Mouse (Mus musculus): ENCODE data around the gene Oprd1. TPM values are rescaled to one million over a fixed set of nuclear protein-coding genes. Genes with fewer than 3 reads are reported as not detected.

Oprd1 gene
- polyA plus RNA-seq, 1 experiment, result 0.09 TPM

- no peak overlapping the region for H3K4me3 ChIP-seq (ENCODE audit: insufficient read depth, poor library complexity, severe bottlenecking)
- no peaks in the 10 kb centered on the region for H3K36me3 ChIP-seq (ENCODE audit: control insufficient read depth, insufficient read depth)
- peaks cover 63% of the 10 kb centered on the region for H3K27me3 ChIP-seq (ENCODE audit: control insufficient read depth, insufficient read depth, insufficient read length)
- no peaks in the 10 kb centered on the region for H3K79me2 ChIP-seq (ENCODE audit: control insufficient read depth, insufficient read depth)
- no peaks in the 10 kb centered on the region for H3K79me3 ChIP-seq (ENCODE audit: low read depth)
- TF ChIP-seq USF1 (IDR thresholded peaks at IDR 0.05; ENCODE audit: low read depth) (no peak), MAX (IDR thresholded peaks at IDR 0.05) (no peak), MYOG (IDR thresholded peaks at IDR 0.05; ENCODE audit: control insufficient read depth, extremely low read depth, insufficient read length) (no peak), FOSL1 (IDR thresholded peaks at IDR 0.05; ENCODE audit: insufficient read depth, low read length, poor library complexity, severe bottlenecking) (no peak), CEBPB (IDR thresholded peaks at IDR 0.05; ENCODE audit: low read depth) (no peak)
- H3ac ChIP-seq (ENCODE audit: control insufficient read depth, insufficient read length, low read depth), result no peak overlapping the region
These were observed 30.7 kb downstream of the Oprd1 start for GRCm38 (mm10) chr4:132113411-132114095.

- Histone ChIP-seq H3K79me2 (ENCODE audit: control insufficient read depth, insufficient read depth) (no peaks in the 10 kb centered on the region), H3K36me3 (ENCODE audit: control insufficient read depth, insufficient read depth) (no peaks in the 10 kb centered on the region), H3K27me3 (ENCODE audit: control insufficient read depth, insufficient read depth, insufficient read length) (peaks cover 58% of the 10 kb centered on the region), H3K79me3 (ENCODE audit: low read depth) (no peaks in the 10 kb centered on the region), H3K4me3 (ENCODE audit: insufficient read depth, poor library complexity, severe bottlenecking) (no peak overlapping the region), H3ac (ENCODE audit: control insufficient read depth, insufficient read length, low read depth) (no peak overlapping the region)
- TF ChIP-seq MAX (IDR thresholded peaks at IDR 0.05), result no peak
These were observed 33.1 kb downstream of the Oprd1 start for GRCm38 (mm10) chr4:132111227-132111626.

GRCm38 (mm10) chr4:132108221-132108620 lies 36.1 kb downstream of the Oprd1 start:
- Histone ChIP-seq H3K79me3 (ENCODE audit: low read depth) (no peaks in the 10 kb centered on the region), H3K36me3 (ENCODE audit: control insufficient read depth, insufficient read depth) (no peaks in the 10 kb centered on the region), H3K27me3 (ENCODE audit: control insufficient read depth, insufficient read depth, insufficient read length) (peaks cover 47% of the 10 kb centered on the region), H3K4me3 (ENCODE audit: insufficient read depth, poor library complexity, severe bottlenecking) (no peak overlapping the region), H3K79me2 (ENCODE audit: control insufficient read depth, insufficient read depth) (no peaks in the 10 kb centered on the region), H3ac (ENCODE audit: control insufficient read depth, insufficient read length, low read depth) (no peak overlapping the region)
- TF ChIP-seq USF1 (IDR thresholded peaks at IDR 0.05; ENCODE audit: low read depth) (no peak), MAX (IDR thresholded peaks at IDR 0.05) (no peak), MYOD1 (IDR thresholded peaks at IDR 0.05; ENCODE audit: control insufficient read depth, insufficient read length, low read depth) (no peak), CEBPB (IDR thresholded peaks at IDR 0.05; ENCODE audit: low read depth) (no peak), CTCF (IDR thresholded peaks at IDR 0.05; ENCODE audit: control insufficient read depth, insufficient read depth, insufficient read length) (no peak), MYOG (IDR thresholded peaks at IDR 0.05; ENCODE audit: control insufficient read depth, extremely low read depth, insufficient read length) (no peak), FOSL1 (IDR thresholded peaks at IDR 0.05; ENCODE audit: insufficient read depth, low read length, poor library complexity, severe bottlenecking) (no peak)

- Histone ChIP-seq H3K79me3 (ENCODE audit: low read depth) (no peaks in the 10 kb centered on the region), H3K27me3 (ENCODE audit: control insufficient read depth, insufficient read depth, insufficient read length) (peaks cover 37% of the 10 kb centered on the region), H3K4me3 (ENCODE audit: insufficient read depth, poor library complexity, severe bottlenecking) (no peak overlapping the region), H3K36me3 (ENCODE audit: control insufficient read depth, insufficient read depth) (no peaks in the 10 kb centered on the region), H3K79me2 (ENCODE audit: control insufficient read depth, insufficient read depth) (no peaks in the 10 kb centered on the region), H3ac (ENCODE audit: control insufficient read depth, insufficient read length, low read depth) (no peak overlapping the region)
- TF ChIP-seq FOSL1 (IDR thresholded peaks at IDR 0.05; ENCODE audit: insufficient read depth, low read length, poor library complexity, severe bottlenecking), result no peak
- TF ChIP-seq CEBPB (IDR thresholded peaks at IDR 0.05; ENCODE audit: low read depth), result no peak
- no peak for TF ChIP-seq USF1 (IDR thresholded peaks at IDR 0.05; ENCODE audit: low read depth)
- TF ChIP-seq MAX (IDR thresholded peaks at IDR 0.05), result no peak
- no peak for TF ChIP-seq CTCF (IDR thresholded peaks at IDR 0.05; ENCODE audit: control insufficient read depth, insufficient read depth, insufficient read length)
- TF ChIP-seq MYOD1 (IDR thresholded peaks at IDR 0.05; ENCODE audit: control insufficient read depth, insufficient read length, low read depth), result no peak
- TF ChIP-seq MYOG (IDR thresholded peaks at IDR 0.05; ENCODE audit: control insufficient read depth, extremely low read depth, insufficient read length), result no peak
These were observed 43.1 kb downstream of the Oprd1 start for GRCm38 (mm10) chr4:132101152-132101551.

- TF ChIP-seq USF1 (IDR thresholded peaks at IDR 0.05; ENCODE audit: low read depth), result no peak
- no peak for TF ChIP-seq CEBPB (IDR thresholded peaks at IDR 0.05; ENCODE audit: low read depth)
- no peak for TF ChIP-seq CTCF (IDR thresholded peaks at IDR 0.05; ENCODE audit: control insufficient read depth, insufficient read depth, insufficient read length)
- Histone ChIP-seq H3ac (ENCODE audit: control insufficient read depth, insufficient read length, low read depth) (no peak overlapping the region), H3K79me3 (ENCODE audit: low read depth) (no peaks in the 10 kb centered on the region), H3K4me3 (ENCODE audit: insufficient read depth, poor library complexity, severe bottlenecking) (no peak overlapping the region), H3K36me3 (ENCODE audit: control insufficient read depth, insufficient read depth) (no peaks in the 10 kb centered on the region), H3K27me3 (ENCODE audit: control insufficient read depth, insufficient read depth, insufficient read length) (peaks cover 37% of the 10 kb centered on the region), H3K79me2 (ENCODE audit: control insufficient read depth, insufficient read depth) (no peaks in the 10 kb centered on the region)
These were observed 44.7 kb downstream of the Oprd1 start for GRCm38 (mm10) chr4:132099548-132099947.

GRCm38 (mm10) chr4:132095043-132095442 lies 49.2 kb downstream of the Oprd1 start:
- Histone ChIP-seq H3K36me3 (ENCODE audit: control insufficient read depth, insufficient read depth) (no peaks in the 10 kb centered on the region), H3ac (ENCODE audit: control insufficient read depth, insufficient read length, low read depth) (no peak overlapping the region), H3K27me3 (ENCODE audit: control insufficient read depth, insufficient read depth, insufficient read length) (peaks cover 17% of the 10 kb centered on the region), H3K4me3 (ENCODE audit: insufficient read depth, poor library complexity, severe bottlenecking) (no peak overlapping the region), H3K79me3 (ENCODE audit: low read depth) (no peaks in the 10 kb centered on the region), H3K79me2 (ENCODE audit: control insufficient read depth, insufficient read depth) (no peaks in the 10 kb centered on the region)
- TF ChIP-seq USF1 (IDR thresholded peaks at IDR 0.05; ENCODE audit: low read depth) (no peak), CEBPB (IDR thresholded peaks at IDR 0.05; ENCODE audit: low read depth) (no peak), MYOD1 (IDR thresholded peaks at IDR 0.05; ENCODE audit: control insufficient read depth, insufficient read length, low read depth) (no peak), MAX (IDR thresholded peaks at IDR 0.05) (no peak), MYOG (IDR thresholded peaks at IDR 0.05; ENCODE audit: control insufficient read depth, extremely low read depth, insufficient read length) (no peak), FOSL1 (IDR thresholded peaks at IDR 0.05; ENCODE audit: insufficient read depth, low read length, poor library complexity, severe bottlenecking) (no peak), CTCF (IDR thresholded peaks at IDR 0.05; ENCODE audit: control insufficient read depth, insufficient read depth, insufficient read length) (no peak)
